Mouse (Mus musculus) cortical plate, adult 2 months (tissue): ENCODE measurements around the gene Il9r. TPM values are rescaled to one million over a fixed set of nuclear protein-coding genes. Genes with fewer than 3 reads are reported as not detected.

ENCODE experiments used
- H3K27ac ChIP-seq: fragments of 200-500 bp; 2 replicates; pipeline ENCODE4 v1.5.1; 2012; ENCODE audit warnings: low read length, control low read depth, inconsistent platforms; ENCODE audit not compliant: insufficient read depth
- H3K4me1 ChIP-seq: fragments of 200-500 bp; 2 replicates; pipeline ENCODE4 v1.6.1; 2011; ENCODE audit warnings: low read length; ENCODE audit not compliant: control insufficient read depth, insufficient read depth
- H3K4me3 ChIP-seq: fragments of 200-500 bp; 2 replicates; pipeline ENCODE4 v1.5.1; 2011; ENCODE audit warnings: mild to moderate bottlenecking, low read length, control low read depth; ENCODE audit not compliant: insufficient read depth
- CTCF ChIP-seq: fragments of 200-500 bp; IDR thresholded peaks from 2 replicates; pipeline ENCODE4 v1.5.1; 2011; ENCODE audit warnings: mild to moderate bottlenecking, control low read depth, low read length; ENCODE audit not compliant: insufficient read depth; ENCODE audit errors: extremely low read depth
- POLR2A ChIP-seq: fragments of 200-500 bp; IDR thresholded peaks from 2 replicates; pipeline ENCODE4 v1.6.1; 2011; ENCODE audit warnings: mild to moderate bottlenecking, low read length, control low read depth; ENCODE audit not compliant: insufficient read depth; ENCODE audit errors: extremely low read depth
- polyA plus RNA-seq: library from polyadenylated mRNA; depleted of rRNA; stranded (reverse); fragments of >200 nt; gene quantifications from 2 replicates; pipeline ENCODE4 v1.2.3, GENCODE M21; 2012

The Il9r gene
- polyA plus RNA-seq, 1 experiment = 0.15 TPM

GRCm38 (mm10) chr11:32237411-32237795, 37.3 kb upstream of the Il9r start:
- Histone ChIP-seq H3K4me3 (no peak overlapping the region), H3K4me1 (peaks cover 15% of the 10 kb centered on the region), H3K27ac (no peak overlapping the region)
- TF ChIP-seq CTCF = no peak
- TF ChIP-seq POLR2A = no peak

- Histone ChIP-seq H3K4me3 (no peak overlapping the region), H3K4me1 (peaks cover 14% of the 10 kb centered on the region), H3K27ac (no peak overlapping the region)
- TF ChIP-seq CTCF = peak; percentile 49
- TF ChIP-seq POLR2A = no peak
These were observed 36.8 kb upstream of the Il9r start for GRCm38 (mm10) chr11:32236712-32237410.

- Histone ChIP-seq H3K27ac (peak overlapping the region; percentile 17; the same call in 1 of the 2 replicates), H3K4me3 (no peak overlapping the region), H3K4me1 (peaks cover 17% of the 10 kb centered on the region)
- TF ChIP-seq POLR2A (no peak), CTCF (no peak)
These were observed 36.1 kb upstream of the Il9r start for GRCm38 (mm10) chr11:32236132-32236531.

GRCm38 (mm10) chr11:32235646-32236045, 35.6 kb upstream of the Il9r start:
- H3K27ac ChIP-seq = no peak overlapping the region
- H3K4me3 ChIP-seq = no peak overlapping the region
- H3K4me1 ChIP-seq = peaks cover 17% of the 10 kb centered on the region
- TF ChIP-seq CTCF (no peak), POLR2A (no peak)

GRCm38 (mm10) chr11:32234816-32235485, 34.9 kb upstream of the Il9r start:
- TF ChIP-seq POLR2A (no peak), CTCF (no peak)
- Histone ChIP-seq H3K27ac (no peak overlapping the region), H3K4me3 (no peak overlapping the region), H3K4me1 (peaks cover 22% of the 10 kb centered on the region)

- Histone ChIP-seq H3K4me1 (peaks cover 22% of the 10 kb centered on the region), H3K27ac (no peak overlapping the region), H3K4me3 (no peak overlapping the region)
- TF ChIP-seq CTCF (no peak), POLR2A (no peak)
These were observed 33.8 kb upstream of the Il9r start for GRCm38 (mm10) chr11:32233895-32234294.

GRCm38 (mm10) chr11:32232848-32233247, 32.8 kb upstream of the Il9r start:
- H3K27ac ChIP-seq = no peak overlapping the region
- TF ChIP-seq POLR2A (no peak), CTCF (no peak)

GRCm38 (mm10) chr11:32231125-32231524, 31.0 kb upstream of the Il9r start:
- Histone ChIP-seq H3K4me3 (no peak overlapping the region), H3K4me1 (peaks cover 18% of the 10 kb centered on the region), H3K27ac (no peak overlapping the region)
- TF ChIP-seq POLR2A (no peak), CTCF (no peak)

More at GRCm38 (mm10) chr11:32232848-32233247, 32.8 kb upstream of the Il9r start:
- no peak overlapping the region for H3K4me3 ChIP-seq
- peaks cover 19% of the 10 kb centered on the region for H3K4me1 ChIP-seq

- Histone ChIP-seq H3K4me3 (no peak overlapping the region), H3K4me1 (peaks cover 14% of the 10 kb centered on the region), H3K27ac (peak overlapping the region; percentile 82)
- TF ChIP-seq POLR2A = no peak
- no peak for TF ChIP-seq CTCF
These were observed 30.1 kb upstream of the Il9r start for GRCm38 (mm10) chr11:32230220-32230619.

GRCm38 (mm10) chr11:32228292-32228845, 28.3 kb upstream of the Il9r start:
- Histone ChIP-seq H3K4me3 (no peak overlapping the region), H3K27ac (no peak overlapping the region), H3K4me1 (peaks cover 11% of the 10 kb centered on the region)
- TF ChIP-seq POLR2A (no peak), CTCF (no peak)

- Histone ChIP-seq H3K27ac (no peak overlapping the region), H3K4me3 (no peak overlapping the region), H3K4me1 (peaks cover 11% of the 10 kb centered on the region)
- TF ChIP-seq CTCF = no peak
- no peak for TF ChIP-seq POLR2A
These were observed 27.5 kb upstream of the Il9r start for GRCm38 (mm10) chr11:32227555-32227954.
